Comparison of ENCODE assay signal across 22 mouse cellular contexts in genomic region chr6:111725969-111726368, GRCm38 (mm10).
DNase-seq lines count a peak whose midpoint lies in the region; ATAC-seq and TF ChIP-seq lines count a peak whose summit lies in the region.
"Had no signal": no experiment of that assay in that cellular context is flagged by ENCODE, and none has a peak within 500 bp of the region (broad histone marks: within the 10 kb centered on the region; RNA-seq: fewer than 3 reads in every experiment).

No protein-coding gene starts in this region.

- peak in 1 of 2 experiments; percentile 3 for DNase-seq in heart, adult 2 months
- DNase-seq in heart, postnatal 25 days (ENCODE audit: low spot score) = no peak
- peak; percentile 38 for DNase-seq in heart, postnatal 0 days (ENCODE audit: low spot score)
- DNase-seq in testis, postnatal 10 days (ENCODE audit: low spot score) = no peak
- DNase-seq in thymus, postnatal 14 days = no peak
- DNase-seq: adrenal gland, adult 2 months; adrenal gland, postnatal 25 days; cerebellum, adult 18-20 months; cerebellum, adult 9-11 months; embryo, embryonic 11 days; gastrocnemius, postnatal 10 days; kidney, adult 2 months had no signal

- no peak overlapping the region for H3K4me2 ChIP-seq in heart, embryonic 12.5 days
- H3K4me2 ChIP-seq in heart, postnatal 0 days (ENCODE audit: low read depth, low read length) = no peak overlapping the region
- H3K4me2 ChIP-seq: embryonic facial prominence, embryonic 15.5 days; forebrain, embryonic 15.5 days; hindbrain, embryonic 15.5 days had no signal

- TF ChIP-seq POLR2A in heart, adult 2 months (IDR thresholded peaks at IDR 0.05; ENCODE audit: insufficient read depth, low read depth, low read length) = no peak

- H3K36me3 ChIP-seq in heart, adult 2 months (ENCODE audit: control insufficient read depth, insufficient read depth, low read length) = no peaks in the 10 kb centered on the region; the same call in 1 of the 2 replicates
- H3K36me3 ChIP-seq in heart, embryonic 12.5 days = no peaks in the 10 kb centered on the region
- no peaks in the 10 kb centered on the region for H3K36me3 ChIP-seq in heart, postnatal 0 days (replicated peaks; ENCODE audit: control insufficient read depth, insufficient read depth, low read length)
- H3K36me3 ChIP-seq: embryonic facial prominence, embryonic 15.5 days; forebrain, embryonic 10.5 days; forebrain, embryonic 15.5 days; hindbrain, embryonic 15.5 days had no signal

- no peak for TF ChIP-seq EP300 in heart, adult 2 months (IDR thresholded peaks at IDR 0.05; ENCODE audit: insufficient read depth, low read depth, low read length)
- no peak for TF ChIP-seq EP300 in heart, postnatal 0 days (IDR thresholded peaks at IDR 0.05; ENCODE audit: low read depth)

- intact Hi-C loops in heart, adult 2 months (cut with DNase I) = loop anchor here (10.0 kb wide), 1 partner anchor 111 kb away; no protein-coding TSS in a partner anchor
- intact Hi-C loops in heart, postnatal 25 days (cut with DNase I) = no loop called here

- no peak overlapping the region for H3K4me3 ChIP-seq in heart, adult 2 months
- no peak overlapping the region for H3K4me3 ChIP-seq in heart, embryonic 12.5 days
- H3K4me3 ChIP-seq in heart, postnatal 0 days (ENCODE audit: low read depth, low read length) = no peak overlapping the region
- H3K4me3 ChIP-seq: embryonic facial prominence, embryonic 15.5 days; erythroblast, embryonic 14.5 days; forebrain, embryonic 10.5 days; forebrain, embryonic 15.5 days; hindbrain, embryonic 15.5 days had no signal

- no peak overlapping the region for H3K9ac ChIP-seq in heart, adult 2 months (ENCODE audit: low read depth, low read length)
- no peak overlapping the region for H3K9ac ChIP-seq in heart, embryonic 12.5 days
- H3K9ac ChIP-seq in heart, postnatal 0 days (replicated peaks; ENCODE audit: low read depth, low read length) = no peak overlapping the region
- H3K9ac ChIP-seq: embryonic facial prominence, embryonic 15.5 days; forebrain, embryonic 15.5 days; hindbrain, embryonic 15.5 days had no signal

- ATAC-seq in heart, embryonic 12.5 days (ENCODE audit: insufficient number of reproducible peaks, low FRiP score) = 0 out of 2 replicates have a peak, but pooled peaks have one; percentile 36
- ATAC-seq in heart, postnatal 0 days (ENCODE audit: insufficient read depth, low read depth) = peak; percentile 60
- ATAC-seq: activated CD4-positive, CD25-positive, alpha-beta regulatory T cell, adult 4 months; forebrain, embryonic 15.5 days; intestine, embryonic 16.5 days; Patski had no signal

- H3K27ac ChIP-seq in heart, adult 2 months = peak overlapping the region; percentile 49
- H3K27ac ChIP-seq in heart, embryonic 12.5 days (ENCODE audit: poor library complexity, severe bottlenecking) = no peak overlapping the region
- no peak overlapping the region for H3K27ac ChIP-seq in heart, postnatal 0 days (ENCODE audit: low read depth)
- H3K27ac ChIP-seq: embryonic facial prominence, embryonic 15.5 days; forebrain, embryonic 10.5 days; forebrain, embryonic 15.5 days; hindbrain, embryonic 15.5 days had no signal

- no peaks in the 10 kb centered on the region for H3K9me3 ChIP-seq in heart, embryonic 12.5 days (replicated peaks)
- H3K9me3 ChIP-seq in heart, postnatal 0 days (replicated peaks; ENCODE audit: control insufficient read depth, low read length) = no peaks in the 10 kb centered on the region
- H3K9me3 ChIP-seq: embryonic facial prominence, embryonic 15.5 days; forebrain, embryonic 10.5 days; forebrain, embryonic 15.5 days; hindbrain, embryonic 15.5 days had no signal

- no peaks in the 10 kb centered on the region for H3K79me2 ChIP-seq in heart, adult 2 months (replicated peaks; ENCODE audit: control insufficient read depth, insufficient read depth, low read length)

- H3K4me1 ChIP-seq in heart, adult 2 months (ENCODE audit: control insufficient read depth, insufficient read depth, low read length) = peaks cover 4% of the 10 kb centered on the region
- peaks cover 14% of the 10 kb centered on the region for H3K4me1 ChIP-seq in heart, embryonic 12.5 days (replicated peaks)
- H3K4me1 ChIP-seq in heart, postnatal 0 days (ENCODE audit: control insufficient read depth, insufficient read depth) = peaks cover 11% of the 10 kb centered on the region
- H3K4me1 ChIP-seq: embryonic facial prominence, embryonic 15.5 days; hindbrain, embryonic 15.5 days had no signal

- no peak for TF ChIP-seq CTCF in heart, adult 2 months (IDR thresholded peaks at IDR 0.05)
- TF ChIP-seq CTCF in heart, postnatal 0 days (IDR thresholded peaks at IDR 0.05; ENCODE audit: low read depth) = no peak

- no peaks in the 10 kb centered on the region for H3K27me3 ChIP-seq in heart, adult 2 months (ENCODE audit: control insufficient read depth, insufficient read depth, low read length)
- no peaks in the 10 kb centered on the region for H3K27me3 ChIP-seq in heart, embryonic 12.5 days (replicated peaks)
- no peaks in the 10 kb centered on the region for H3K27me3 ChIP-seq in heart, postnatal 0 days (ENCODE audit: control insufficient read depth, insufficient read depth, low read length)
- H3K27me3 ChIP-seq: CH12.LX; embryonic facial prominence, embryonic 15.5 days; forebrain, embryonic 15.5 days; hindbrain, embryonic 15.5 days; Patski had no signal
